Mouse (Mus musculus): ENCODE measurements around the gene Hexim2. TPM values are rescaled to one million over a fixed set of nuclear protein-coding genes. Genes with fewer than 3 reads are reported as not detected.

Hexim2 gene
- polyA plus RNA-seq (2017; shearing (Covaris generic)), result 5.9 TPM

DNA sequence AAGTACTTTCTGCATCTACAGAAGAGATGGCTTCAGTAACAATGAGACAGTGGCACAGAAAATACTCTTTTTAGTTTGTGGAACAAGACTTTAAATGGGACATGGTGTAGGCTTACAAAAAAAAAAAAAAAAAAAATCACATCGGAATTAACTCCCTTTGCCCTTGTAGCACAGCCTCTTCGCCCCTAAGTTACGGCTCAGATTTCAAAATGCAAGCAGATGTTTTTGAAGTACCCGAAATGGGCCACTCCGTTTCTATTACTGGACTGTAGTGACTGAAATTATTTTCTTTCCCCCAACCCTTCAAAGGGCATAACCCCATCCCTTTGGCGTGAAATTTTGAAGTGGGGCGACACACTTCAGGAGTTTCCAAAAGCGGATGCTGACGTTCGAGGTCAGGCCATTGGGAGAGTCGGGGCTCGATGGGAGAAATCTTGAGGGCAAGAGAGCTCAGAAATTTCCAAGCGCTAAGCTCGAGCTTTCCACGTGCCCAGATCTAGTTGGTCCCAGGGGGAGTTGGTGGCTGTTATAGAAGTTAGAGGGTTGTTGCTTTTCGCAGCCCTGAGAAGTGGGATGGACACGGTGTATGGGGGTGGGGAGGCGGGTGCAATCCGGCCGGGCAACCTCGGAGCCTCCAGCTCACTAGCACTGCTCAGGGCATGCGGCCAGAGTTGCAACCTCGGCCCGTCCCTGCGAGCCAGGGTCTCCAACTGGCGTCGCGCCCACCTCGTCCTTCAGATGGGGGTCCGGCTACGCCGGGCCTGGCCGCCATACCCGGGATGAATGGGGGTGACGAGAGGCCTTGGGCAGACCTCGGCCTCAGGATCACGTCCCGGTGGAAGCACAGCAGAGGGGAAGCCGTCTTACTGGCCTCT is at the start of gene Hexim2:
Gene Hexim2, plus strand, starts transcription at position 729 of the 875 bp plus-strand sequence.

GRCm38 (mm10) chr11:103101481-103101865 is 30.8 kb upstream of the Hexim2 start, which contains the start of the genes Plcd3 and Acbd4:
Plcd3 (minus strand) TSS chr11:103101658.
Acbd4 (plus strand) TSS chr11:103101682.

DNA sequence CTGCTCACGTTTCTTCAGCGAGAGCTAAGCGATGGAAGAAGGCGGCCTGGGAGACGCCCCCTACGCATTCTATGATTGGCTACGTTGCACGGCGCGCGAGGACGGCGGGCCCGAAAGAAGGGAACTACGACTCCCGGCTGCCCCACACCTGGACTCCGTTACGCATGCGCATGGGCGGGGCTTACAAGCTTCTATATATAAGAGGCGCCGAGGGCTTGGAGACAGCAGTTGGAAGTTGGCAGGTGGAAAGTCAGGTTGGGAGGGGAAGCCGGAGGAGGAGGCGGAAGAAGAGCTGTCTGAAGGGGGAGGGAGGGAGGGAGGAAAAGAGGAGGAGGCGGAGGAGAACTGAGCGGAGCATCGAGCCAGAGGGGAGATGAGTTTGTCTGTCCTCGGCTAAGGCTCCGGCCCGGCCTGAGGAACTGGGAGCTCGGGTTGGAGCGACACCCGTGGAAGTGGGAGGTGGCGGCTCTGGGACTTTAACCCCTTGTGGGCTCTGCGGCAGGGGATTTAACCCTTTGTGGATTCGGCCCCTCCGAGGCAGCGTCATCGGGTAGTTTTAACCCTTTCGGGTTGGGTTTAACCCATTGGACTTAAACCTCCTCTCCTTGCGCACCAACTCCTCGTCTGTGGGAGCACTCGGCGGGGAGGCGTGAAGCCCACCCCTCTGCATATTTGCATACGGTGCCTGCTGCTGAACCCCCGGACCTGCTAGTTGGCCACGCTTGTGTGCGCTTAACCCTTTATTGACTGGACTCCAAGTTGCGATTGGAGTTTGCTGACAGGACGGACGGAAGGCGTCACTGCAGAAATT is 16.0 kb upstream of the Hexim2 start, which contains the start of gene Hexim1:
Gene Hexim1, plus strand, starts transcription at position 224 of the 811 bp plus-strand sequence.

DNA sequence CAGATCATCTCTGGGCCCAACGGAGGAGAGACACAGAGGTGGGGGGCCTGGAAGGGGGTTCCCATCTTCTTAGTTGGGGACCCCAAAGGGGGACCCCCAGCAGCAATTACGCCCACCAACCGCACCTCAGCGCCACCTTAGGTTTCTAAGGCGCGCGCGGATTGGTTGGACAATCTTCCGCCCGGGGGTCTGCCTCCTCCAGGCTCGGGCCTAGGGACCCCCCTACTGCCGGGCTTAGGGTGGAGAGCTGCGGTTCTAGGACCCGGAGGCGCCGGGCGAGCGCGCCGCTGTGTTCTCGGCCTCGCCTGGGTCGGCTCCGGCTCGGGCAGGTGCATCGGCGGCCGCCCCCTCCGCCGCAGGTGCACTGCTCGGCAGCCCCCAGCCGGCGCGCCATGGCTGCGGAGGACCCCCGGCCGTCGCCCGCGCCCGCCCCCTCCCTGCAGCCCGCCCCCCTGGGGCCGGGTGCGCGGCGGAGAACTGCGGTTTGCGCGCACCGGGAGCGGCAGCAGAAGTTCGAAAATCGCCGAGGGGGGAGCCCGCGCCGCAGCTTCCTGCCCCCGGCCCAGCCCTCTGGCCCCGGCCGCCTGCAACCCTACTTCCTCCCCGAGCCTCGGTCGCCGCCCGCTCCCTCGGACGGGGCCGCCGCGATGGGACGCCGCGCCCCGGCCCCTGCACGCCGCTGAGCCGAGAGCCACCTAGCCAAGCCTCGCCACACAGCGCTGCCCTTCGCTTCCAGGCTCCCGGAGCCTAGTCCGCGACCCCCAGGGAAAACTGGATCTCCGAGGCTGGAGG is 38.5 kb downstream of the Hexim2 start, which contains the start of gene Fmnl1:
Gene Fmnl1, plus strand, starts transcription at position 614 of the 792 bp plus-strand sequence.

Other genes with a start within 250 kb of the Hexim2 start
- gene Fam187a, start 247.3 kb upstream of the Hexim2 start, polyA plus RNA-seq (2017; shearing (Covaris generic)), result not detected
- gene Gfap, start 231.5 kb upstream of the Hexim2 start, polyA plus RNA-seq (2017; shearing (Covaris generic)), result not detected
- 0.89 TPM for gene Kif18b, start 207.3 kb upstream of the Hexim2 start, polyA plus RNA-seq (2017; shearing (Covaris generic))
- gene C1ql1, start 185.7 kb upstream of the Hexim2 start, polyA plus RNA-seq (2017; shearing (Covaris generic)), result not detected
- gene Nmt1, start 104.2 kb upstream of the Hexim2 start, polyA plus RNA-seq (2017; shearing (Covaris generic)), result 72.9 TPM
- gene Dcakd, start 104.1 kb upstream of the Hexim2 start, polyA plus RNA-seq (2017; shearing (Covaris generic)), result 8.9 TPM
- gene Plcd3, start 30.8 kb upstream of the Hexim2 start, polyA plus RNA-seq (2017; shearing (Covaris generic)), result 2.5 TPM
- 44.4 TPM for gene Acbd4, start 30.7 kb upstream of the Hexim2 start, polyA plus RNA-seq (2017; shearing (Covaris generic))
- 8.9 TPM for gene Hexim1, start 16.2 kb upstream of the Hexim2 start, polyA plus RNA-seq (2017; shearing (Covaris generic))
- gene Fmnl1, start 38.7 kb downstream of the Hexim2 start, polyA plus RNA-seq (2017; shearing (Covaris generic)), result 143 TPM
- gene 1700023F06Rik, start 76.1 kb downstream of the Hexim2 start, polyA plus RNA-seq (2017; shearing (Covaris generic)), result not detected
- not detected for gene Spata32, start 86.0 kb downstream of the Hexim2 start, polyA plus RNA-seq (2017; shearing (Covaris generic))
- gene Map3k14, start 135.0 kb downstream of the Hexim2 start, polyA plus RNA-seq (2017; shearing (Covaris generic)), result 160 TPM
- gene Arhgap27, start 231.3 kb downstream of the Hexim2 start, polyA plus RNA-seq (2017; shearing (Covaris generic)), result 49.0 TPM